Mouse (Mus musculus) spleen, postnatal 14 days (tissue): Measurements from ENCODE around the gene Pnmt.

Experiments used
- DNase-seq, 2 experiments: peaks; one replicate each; pipeline ENCODE4 v3.0.0; 2021 to 2022; ENCODE audit warnings: low spot score in 2 of 2

Gene Pnmt

DNA sequence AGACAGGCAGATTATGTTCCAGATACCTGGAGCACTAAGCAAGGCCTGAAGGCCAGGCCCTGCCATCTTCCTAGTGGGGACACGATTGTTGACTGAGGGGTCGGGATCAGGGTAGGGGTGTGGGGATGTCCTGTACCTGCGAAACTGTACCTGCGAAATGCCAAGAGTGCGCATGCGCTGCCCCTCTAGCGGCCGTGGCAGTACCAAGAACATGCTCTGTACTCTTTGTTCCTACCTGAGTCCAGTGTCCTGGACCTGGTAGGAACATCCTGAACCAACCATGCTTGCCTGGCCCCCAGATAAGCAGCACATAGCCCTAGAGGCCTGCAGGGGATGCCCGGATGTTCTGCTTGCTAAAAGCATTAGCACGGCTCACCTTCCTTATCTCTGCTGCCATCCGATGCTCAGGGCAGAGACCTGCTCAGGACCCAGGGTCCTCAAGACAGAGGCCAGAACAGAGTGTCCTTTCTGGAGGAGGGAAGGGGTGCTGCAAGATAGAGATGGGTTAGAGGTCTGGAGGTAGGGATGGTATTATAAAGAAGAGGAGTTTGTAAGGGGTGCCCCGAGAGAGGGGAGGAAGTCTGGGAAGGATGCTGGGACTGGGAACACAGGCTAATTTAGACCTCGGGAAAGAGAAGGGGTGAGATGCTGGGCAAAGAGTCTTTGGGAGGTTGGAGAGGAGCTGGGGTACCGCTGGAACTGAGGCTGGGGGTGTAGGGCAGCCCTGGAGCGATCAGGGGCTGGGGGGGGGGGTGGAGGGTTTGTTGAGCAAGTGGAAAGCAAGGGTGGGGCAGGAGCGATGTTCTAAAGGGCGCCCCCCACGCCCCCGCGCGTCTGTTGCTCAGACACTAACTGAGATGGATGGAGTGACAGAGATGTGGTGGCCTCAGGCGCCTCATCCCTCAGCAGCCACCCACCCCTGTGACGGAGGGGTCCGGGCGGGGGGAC is at the start of gene Pnmt:
Gene Pnmt (plus strand): TSS at position 813 of the 948 bp plus-strand sequence.
- no peak for DNase-seq

DNA sequence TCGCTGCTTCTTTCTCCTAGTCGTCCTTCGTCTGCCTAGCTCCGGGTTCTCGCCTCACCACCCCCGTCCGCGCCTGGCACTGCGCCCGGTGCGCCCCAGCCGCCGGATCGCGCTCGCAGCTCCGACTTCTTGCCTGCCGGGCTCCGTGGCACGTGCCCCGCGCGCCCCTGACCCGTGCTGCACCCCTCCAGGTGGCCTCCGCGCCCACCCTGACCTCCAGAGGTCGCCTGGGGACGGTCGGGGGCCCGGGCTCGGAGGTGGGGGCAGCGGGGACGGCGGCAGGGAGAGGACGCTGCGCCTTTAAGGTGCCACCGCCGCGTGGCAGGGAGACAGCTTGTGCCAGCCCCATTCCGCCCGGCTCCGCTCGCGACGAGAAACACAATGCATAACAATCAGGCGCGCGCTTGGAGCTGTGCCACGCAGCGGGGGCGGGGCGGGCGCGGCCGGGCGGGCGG is 47.7 kb upstream of the Pnmt start:
- DNase-seq, result no peak

DNA sequence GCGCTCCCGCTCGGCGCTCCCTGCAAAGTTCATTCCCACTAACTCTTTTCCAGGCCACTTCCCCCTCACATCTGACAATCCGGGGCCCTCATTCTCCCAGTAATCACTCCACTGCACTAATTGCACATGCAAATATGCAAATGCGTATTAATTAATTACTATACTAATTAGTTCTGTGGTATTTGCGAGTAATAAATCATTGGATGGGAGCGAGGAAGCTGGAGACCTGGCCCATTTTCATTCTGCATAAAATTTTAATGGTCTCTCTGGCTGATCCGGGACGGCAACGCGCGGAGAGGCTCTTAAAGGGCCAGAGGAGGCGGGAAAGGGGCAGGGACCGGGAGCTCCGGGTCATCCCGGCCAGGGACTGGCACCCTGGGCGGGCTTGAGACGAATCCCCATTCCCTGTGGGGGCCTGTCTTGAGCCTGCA is 47.2 kb upstream of the Pnmt start:
- no peak for DNase-seq

DNA sequence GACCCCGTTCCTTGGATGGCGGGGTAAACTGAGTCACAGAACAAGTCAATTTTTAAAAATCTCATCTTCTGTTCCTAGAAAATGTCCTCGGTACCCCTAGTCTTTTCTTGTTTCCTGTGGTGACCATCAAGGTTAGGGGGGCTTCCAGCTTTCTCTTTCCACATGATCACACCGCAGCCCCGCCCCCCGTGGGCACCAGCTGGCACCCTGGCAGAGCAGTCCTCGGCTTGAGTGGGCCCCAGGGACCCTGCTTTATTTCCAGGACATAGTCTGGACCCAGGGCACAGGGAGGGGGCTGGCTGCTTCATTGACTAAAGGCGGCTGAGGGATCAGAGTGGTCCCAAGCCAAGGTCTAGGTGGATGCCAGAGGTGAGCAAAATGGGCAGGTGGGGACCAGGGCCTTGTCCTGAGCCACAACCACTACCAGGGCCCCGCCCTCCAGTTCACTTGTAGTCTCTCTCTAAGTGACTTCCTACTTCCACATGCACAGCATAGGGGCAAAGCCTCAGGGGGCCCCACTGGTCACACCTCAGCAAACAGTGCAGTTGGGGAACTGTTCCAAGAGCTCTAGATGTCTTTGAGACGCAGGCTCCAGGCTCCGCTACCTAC is 46.5 kb upstream of the Pnmt start:
- peak in 1 of 2 experiments; percentile 21 for DNase-seq

DNA sequence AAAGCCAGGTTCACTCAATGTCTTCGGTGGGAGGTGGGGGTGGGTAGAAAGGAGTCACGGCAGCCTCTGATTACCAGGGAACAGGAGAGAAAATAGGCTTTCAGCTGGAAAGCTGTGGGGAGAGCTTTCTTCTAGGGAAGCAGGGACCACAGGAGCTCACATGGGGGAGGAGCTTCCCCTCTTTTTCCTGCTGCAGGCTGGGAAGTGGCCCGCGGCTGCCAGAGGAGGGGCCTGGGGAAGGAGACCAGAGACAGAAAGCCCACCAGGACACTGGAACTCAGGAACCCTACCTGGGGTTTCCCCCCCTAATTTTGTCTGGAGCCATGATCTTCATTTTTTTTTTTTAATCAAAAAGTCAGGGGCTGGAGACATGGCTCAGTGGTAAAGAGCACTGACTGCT is 45.7 kb upstream of the Pnmt start:
- DNase-seq, result no peak

DNA sequence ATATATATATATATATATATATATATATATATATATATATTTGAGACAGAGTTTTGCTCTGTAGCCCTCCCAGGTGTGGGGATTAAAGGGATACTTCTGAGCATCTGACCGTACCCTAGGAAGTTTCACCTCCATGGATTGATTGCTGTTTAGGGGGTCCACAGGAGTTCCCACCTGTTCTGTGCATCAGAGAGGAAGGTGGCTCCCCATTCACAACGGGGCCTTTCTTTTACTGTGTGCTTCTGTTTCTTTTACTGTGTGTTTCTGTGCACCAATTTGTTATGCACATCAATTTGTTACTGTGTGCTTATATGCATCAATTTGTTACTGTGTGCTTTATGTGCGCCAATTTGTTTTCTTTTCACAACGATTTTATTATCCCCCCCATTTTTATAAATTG is 45.1 kb upstream of the Pnmt start:
- DNase-seq, result no peak

DNA sequence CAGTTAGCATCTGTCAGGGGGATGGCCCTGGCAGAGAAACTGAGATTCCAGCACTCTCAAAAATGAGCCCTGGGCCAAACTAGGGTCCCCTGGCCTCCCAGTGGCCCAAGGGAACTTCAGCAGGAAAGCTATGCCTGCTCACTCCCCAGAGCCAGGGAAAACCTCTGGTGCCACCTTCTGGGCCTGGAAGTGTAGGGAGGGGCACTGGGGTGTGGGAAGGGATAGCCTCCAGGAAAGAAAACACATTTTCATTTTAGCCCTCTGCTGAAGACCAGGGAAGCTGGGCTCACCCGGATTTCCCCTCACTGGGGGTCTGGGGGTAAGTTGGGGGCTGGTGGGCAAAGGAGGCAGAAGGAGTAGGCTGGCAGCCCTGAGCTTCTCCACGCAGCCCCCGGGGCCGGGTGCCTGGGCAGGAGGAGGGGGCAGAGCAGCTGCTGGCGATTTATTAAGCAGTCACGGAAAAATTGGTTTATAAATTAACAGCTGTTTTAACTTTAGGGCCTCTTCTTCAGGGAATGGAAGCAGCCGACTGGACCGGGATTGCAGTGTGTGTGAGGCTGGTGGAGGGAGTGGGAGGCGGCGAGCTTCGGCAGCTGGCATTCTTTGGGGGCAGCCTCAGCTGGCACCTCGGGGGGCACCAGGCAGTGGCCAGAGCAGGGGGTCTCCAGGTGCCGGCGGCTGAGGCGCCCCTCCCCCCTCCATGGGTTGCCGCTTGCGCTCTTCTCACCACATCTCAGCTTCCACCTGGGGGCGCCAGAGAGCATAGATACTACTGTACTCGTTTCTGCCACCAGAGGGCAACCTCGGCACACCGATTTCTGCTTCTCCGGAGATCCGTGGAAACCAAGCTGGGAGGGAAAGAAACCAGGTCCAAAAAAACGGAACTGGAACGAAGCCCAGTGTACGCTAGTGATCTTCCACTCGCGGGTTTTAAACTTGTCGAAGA is 44.0 kb upstream of the Pnmt start:
- peak; percentile 76 to 87 for DNase-seq

DNA sequence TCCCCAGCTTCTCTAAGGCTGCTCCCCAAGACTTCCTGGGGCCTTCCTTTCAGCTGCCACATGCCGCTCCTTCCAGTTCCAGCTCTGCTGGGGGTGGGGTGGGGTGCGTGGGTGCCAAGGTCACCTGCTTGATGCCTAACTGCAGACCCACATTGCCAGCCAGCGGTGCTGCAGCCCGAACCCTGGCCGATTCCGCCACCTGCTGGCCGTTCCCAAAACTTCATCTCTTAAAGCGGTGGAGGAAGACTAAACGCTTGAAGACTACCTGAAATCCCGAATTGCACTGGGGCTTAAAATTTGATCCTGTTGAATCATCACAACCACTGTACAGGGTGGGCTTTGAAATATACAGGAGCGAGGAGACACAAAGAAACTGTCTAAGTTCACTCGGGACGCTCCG is 41.0 kb upstream of the Pnmt start:
- peak; percentile 56 to 71 for DNase-seq

DNA sequence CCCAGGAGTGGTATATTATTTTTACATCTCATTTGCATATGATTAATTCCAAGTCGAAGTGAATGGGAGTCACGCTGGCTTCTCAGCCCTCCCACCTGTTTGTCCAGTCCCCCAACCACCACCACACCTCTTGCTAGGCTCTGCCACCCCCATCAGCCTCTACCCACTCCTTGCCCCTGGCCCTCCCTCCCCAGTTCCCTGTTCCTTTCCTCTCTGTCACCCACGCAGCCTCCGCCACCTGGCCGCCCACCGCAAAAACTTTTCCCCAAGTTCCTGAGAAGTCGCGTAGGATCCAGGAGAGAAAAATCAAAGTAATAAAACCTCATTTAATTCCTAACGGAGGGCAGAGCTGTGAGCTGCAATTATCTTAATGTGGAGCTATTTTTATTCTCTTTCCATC is 40.1 kb upstream of the Pnmt start:
- no peak for DNase-seq

DNA sequence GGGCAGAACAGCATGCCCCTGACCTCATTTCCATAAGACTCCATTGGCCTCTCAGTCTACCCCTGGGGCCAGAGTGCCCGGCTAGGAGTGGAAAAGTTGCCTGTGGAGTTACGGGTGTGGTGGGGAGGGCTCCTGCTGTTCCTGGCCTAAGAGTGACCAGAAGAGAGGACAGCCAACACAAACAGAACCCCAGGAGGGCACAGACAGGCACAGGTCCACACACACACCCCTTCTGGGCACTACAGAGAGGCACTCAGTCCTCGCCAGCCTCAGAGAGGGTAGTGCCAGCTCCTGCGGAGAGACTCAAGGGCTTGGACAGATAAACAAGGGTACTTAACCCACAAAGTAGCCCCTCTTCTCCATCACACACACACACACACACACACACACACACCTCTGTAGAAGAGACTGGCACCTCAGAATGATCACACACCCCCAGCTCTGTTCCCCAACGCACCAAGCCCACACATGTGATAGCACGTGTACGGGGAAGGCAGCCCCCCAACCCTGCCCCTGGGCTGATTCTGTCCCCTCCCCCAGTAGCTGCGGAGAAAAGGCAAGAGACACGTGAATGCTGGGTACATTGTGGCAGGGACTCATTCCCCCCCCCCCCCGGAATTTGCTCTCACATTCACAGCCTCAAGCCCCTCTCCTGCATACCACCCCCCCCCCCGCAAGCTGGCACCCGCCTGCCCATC is 38.7 kb upstream of the Pnmt start:
- no peak for DNase-seq

DNA sequence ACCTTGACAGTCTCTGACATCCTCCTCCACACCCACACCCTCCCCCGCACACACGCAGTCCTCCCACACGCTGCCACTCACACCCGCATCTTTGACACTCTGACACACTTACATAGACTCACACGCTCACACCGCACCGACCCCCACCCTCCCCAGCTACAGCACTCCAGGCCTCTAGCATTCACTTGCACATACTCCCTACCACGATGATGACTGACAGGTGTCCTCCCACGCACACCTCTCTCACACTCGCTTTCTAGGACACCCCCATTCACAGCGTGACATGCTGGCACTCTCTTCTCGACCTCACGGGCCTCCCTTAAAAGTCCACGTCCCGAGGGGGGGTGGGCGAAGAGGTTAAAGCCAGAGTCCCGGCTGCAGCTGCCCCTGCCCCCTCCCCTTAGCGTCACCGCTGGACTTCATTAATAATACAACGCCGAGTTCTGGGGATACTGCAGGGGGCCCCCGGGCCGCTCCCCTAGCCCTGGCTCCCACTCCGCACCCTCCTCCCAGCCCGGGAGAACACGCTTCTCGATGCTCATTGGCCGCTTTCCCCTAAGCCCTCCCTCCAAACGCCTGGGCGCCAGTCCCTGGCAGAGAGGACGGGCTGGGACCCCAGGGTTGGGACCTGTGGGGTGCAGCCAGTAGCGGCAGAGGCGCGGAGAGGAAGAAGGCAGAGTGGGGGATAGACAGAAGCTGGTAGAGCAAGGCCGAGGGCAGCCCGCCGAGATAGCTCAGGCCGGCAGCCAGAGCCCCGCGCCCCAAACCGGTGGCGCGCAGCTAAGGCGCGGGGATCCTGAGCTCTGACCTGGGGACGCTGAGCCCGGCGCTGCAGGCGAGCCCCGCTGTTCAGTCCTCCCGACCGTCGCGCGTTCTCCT is 37.9 kb upstream of the Pnmt start, which contains the start of gene Ppp1r1b:
Gene Ppp1r1b (plus strand): TSS at position 322 of the 879 bp plus-strand sequence.
- DNase-seq, result no peak

DNA sequence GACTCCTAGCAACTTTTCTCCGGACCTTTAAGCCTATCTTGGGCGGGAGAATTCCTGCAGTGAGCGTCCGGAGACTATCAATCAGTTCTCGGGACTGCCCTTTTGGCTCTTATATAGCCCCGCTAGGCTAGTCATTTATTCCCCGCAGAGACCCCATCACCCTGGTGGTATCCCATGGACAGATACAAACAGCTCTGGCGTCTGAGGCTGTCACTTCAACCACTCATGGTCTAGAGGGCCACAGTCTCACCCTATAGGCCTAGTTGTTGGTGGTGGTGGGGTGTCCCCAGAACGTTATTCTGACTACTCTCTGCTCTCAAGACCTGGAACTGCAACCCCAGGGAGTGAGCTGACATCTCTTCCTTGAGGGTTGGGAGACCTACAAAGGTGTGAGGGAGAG is 36.9 kb upstream of the Pnmt start:
- DNase-seq, result no peak

DNA sequence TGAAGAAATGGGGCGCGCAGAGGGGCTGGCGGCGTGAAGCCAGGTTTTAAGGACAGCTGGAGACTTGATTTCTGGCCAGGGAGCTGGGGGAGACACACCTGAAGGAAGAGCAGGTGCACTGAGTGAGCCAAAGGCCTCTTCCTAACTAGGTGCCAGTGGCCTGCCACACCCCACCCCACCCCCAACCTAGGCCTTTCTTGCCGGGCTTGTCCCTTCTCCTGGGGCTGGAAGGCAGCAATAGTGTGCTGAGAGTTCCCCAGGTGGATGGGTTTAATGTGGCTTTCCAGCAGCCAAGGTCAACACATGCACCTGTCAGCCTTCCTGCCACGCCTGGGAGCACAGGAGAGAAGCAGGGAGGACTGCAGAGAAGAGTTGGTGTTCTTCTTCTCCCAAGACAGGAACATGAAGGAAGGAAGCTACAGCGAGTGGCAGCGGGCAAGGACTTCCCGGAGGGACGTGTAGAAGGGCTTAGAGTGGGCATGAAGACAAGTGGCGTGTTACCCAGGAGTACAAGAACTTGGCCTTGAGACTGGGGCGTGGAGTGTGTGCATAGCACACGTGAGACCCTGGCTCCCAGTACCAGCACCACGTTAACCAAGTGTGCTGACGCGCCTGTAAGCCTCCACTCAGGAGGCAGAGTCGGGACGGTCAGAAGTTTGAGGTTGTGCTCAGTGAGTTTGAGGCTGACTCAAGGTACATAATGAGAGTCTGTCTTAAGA is 33.8 kb upstream of the Pnmt start:
- DNase-seq, result no peak

DNA sequence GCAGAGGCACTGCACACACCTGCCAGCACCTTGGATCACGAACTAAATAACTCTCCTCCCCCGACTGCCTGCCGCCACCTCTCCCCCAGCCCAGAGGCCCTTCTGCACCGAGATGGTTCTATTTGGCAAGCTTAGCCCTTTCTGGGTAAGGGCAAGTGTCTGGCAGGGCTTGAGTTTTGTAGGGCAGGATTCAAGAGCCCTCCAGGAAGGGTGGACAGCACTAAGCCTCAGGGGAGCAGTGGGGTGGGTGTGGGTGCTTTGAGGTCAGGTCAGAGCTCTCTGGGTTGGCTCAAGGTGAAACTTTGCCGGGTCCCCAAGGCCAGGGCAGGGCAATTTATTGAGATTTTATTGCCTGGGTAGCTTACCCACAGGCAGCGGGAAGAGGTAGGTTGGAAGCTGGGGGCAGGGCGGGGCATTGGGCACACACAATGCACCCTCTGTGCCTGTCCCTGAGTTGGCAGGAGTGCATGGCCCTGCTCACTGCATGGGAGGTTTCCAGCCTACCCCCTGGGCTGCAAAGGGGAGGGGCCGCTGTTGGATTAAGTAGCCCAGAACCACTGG is 32.5 kb upstream of the Pnmt start:
- no peak for DNase-seq

DNA sequence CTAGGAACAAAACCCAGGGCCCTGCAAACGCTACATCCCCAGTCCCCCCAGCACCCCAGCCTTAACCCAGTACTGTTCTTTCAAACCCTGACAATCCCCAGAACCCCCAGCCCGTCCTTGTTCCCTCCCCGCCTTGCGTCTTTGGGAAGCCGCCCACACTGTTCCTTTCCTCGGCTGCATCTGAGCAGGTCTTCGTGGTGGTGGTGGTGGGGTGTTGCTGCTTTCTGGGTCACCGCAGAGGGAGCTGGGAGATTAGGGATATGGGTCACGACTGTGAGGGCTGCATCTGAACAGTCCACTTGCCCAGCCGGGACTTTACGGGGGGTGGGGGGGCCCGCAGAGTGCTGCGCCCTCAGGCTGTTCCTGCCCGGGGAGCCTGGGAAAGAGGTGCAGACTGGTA is 31.8 kb upstream of the Pnmt start:
- no peak for DNase-seq

DNA sequence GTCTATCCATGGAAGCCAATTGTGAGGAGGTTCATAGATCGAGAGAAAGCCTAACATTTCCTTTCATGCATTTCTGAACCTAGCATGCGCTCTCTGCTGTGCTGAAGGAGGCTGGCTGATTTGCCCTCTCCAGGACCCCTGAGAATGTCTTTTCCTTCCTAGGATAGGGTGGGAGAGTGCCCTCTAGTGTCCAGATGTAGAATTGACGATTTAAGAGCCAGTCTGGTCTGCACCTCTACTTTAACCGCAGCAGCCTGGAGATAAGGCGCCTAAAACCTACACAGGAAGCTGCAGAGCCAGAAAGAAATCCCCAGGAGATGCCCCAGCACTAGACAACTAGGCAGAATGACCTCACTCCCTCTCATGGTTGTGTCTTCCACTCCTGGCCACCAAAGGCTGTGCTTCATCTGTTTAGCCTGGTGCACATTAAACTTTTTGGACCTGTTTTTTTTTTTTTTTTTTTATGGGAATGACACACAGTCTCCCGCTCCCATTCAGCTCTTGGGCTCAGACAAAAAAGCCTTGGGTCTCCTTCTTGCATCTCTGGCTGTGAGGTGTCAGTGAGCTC is 30.4 kb upstream of the Pnmt start:
- peak in 1 of 2 experiments; percentile 34 for DNase-seq

DNA sequence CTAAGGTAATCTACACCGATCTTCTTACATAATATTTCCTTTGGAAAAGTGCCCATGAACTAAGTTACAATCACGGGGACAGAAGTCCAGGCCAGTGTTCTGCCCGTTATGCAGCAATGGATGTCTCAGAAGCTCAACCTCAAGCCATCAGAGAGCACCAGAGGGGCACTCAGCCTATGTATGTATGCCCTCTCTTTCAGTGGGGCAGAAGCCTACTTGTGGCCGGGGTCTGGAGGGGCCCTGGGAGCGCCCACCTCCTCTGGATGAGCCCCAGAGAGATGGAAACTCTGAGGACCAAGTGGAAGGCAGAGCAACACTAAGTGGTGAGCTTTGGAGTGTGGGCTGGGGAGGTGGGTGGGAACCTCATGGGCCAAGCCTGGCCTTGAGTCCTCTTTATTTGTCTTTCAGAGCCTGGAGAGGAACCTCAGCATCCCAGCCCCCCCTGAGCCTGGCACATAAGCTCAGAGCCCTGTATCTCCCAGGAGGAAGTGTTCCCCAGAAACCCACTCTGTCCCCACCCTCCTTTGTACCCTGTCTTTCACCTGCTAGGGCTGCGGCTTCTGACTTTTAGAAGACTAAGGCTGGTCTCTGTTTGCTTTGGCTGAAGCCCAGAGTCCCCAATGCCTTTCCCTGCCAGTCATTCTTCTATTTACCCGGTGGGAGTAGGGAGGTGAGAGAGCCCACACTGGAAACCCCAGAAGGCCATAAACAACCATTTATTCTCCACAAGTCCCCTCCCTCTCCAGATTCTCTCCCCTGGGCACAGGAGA is 29.4 kb upstream of the Pnmt start:
- no peak for DNase-seq
